Mouse (Mus musculus) E14TG2a.4 (cell line): ENCODE results near the gene Cer1.
A peak's percentile ranks its signal among the peaks of the same experiment; 100 is the strongest.

Experiments
- H3K27me3 ChIP-seq: 2 replicates; pipeline ENCODE4 v1.6.1; 2014; ENCODE audit warnings: low read length, control low read depth; ENCODE audit not compliant: insufficient read depth
- H3K36me3 ChIP-seq: 2 replicates; pipeline ENCODE4 v1.6.1; 2014; ENCODE audit warnings: low read length, control low read depth; ENCODE audit not compliant: insufficient read depth
- H3K4me1 ChIP-seq: replicated peaks from 2 replicates; pipeline ENCODE4 v1.6.1; 2014; ENCODE audit warnings: low read depth, low read length, control low read depth
- H3K4me3 ChIP-seq: replicated peaks from 2 replicates; pipeline ENCODE4 v1.5.1; 2014; ENCODE audit warnings: mild to moderate bottlenecking, low read length
- H3K9me3 ChIP-seq: 2 replicates; pipeline ENCODE4 v1.6.1; 2014; ENCODE audit warnings: low read length, control low read depth
- CTCF ChIP-seq: conservative IDR thresholded peaks from 2 replicates; pipeline ENCODE4 v1.5.1; 2014; ENCODE audit warnings: low read length
- NANOG ChIP-seq: IDR thresholded peaks from 2 replicates; pipeline ENCODE4 v1.6.1; 2014; ENCODE audit warnings: borderline replicate concordance, low read length, mixed read lengths
- POU5F1 ChIP-seq: IDR thresholded peaks from 2 replicates; pipeline ENCODE4 v1.6.1; 2014; ENCODE audit warnings: low read length, borderline replicate concordance

The Cer1 gene

GRCm38 (mm10) chr4:82882500-82882899, 2.4 kb downstream of the Cer1 start:
- H3K27me3 ChIP-seq: 0 out of 2 replicates have a peak, but pooled peaks cover 4% of the 10 kb centered on the region
- no peaks in the 10 kb centered on the region for H3K36me3 ChIP-seq
- no peak overlapping the region for H3K4me3 ChIP-seq
- no peaks in the 10 kb centered on the region for H3K9me3 ChIP-seq
- H3K4me1 ChIP-seq: peaks cover 10% of the 10 kb centered on the region
- no peak for TF ChIP-seq NANOG
- TF ChIP-seq CTCF: peak; percentile 53

- Histone ChIP-seq H3K9me3 (no peaks in the 10 kb centered on the region), H3K27me3 (no peaks in the 10 kb centered on the region), H3K4me1 (peaks cover 10% of the 10 kb centered on the region), H3K36me3 (no peaks in the 10 kb centered on the region), H3K4me3 (no peak overlapping the region)
- no peak for TF ChIP-seq CTCF
- TF ChIP-seq NANOG: no peak
- no peak for TF ChIP-seq POU5F1
Measured at GRCm38 (mm10) chr4:82881366-82881765, 3.6 kb downstream of the Cer1 start.

- TF ChIP-seq NANOG (no peak), CTCF (no peak), POU5F1 (no peak)
- Histone ChIP-seq H3K9me3 (no peaks in the 10 kb centered on the region), H3K4me3 (no peak overlapping the region), H3K36me3 (no peaks in the 10 kb centered on the region), H3K4me1 (0 out of 2 replicates have a peak, but pooled peaks cover 5% of the 10 kb centered on the region), H3K27me3 (no peaks in the 10 kb centered on the region)
Measured at GRCm38 (mm10) chr4:82880243-82880642, 4.7 kb downstream of the Cer1 start.

GRCm38 (mm10) chr4:82879152-82879551, 5.8 kb downstream of the Cer1 start:
- no peaks in the 10 kb centered on the region for H3K9me3 ChIP-seq
- H3K27me3 ChIP-seq: no peaks in the 10 kb centered on the region
- no peak for TF ChIP-seq CTCF
- TF ChIP-seq POU5F1: no peak
- no peak for TF ChIP-seq NANOG
- H3K4me1 ChIP-seq: no peaks in the 10 kb centered on the region
- H3K4me3 ChIP-seq: no peak overlapping the region
- H3K36me3 ChIP-seq: no peaks in the 10 kb centered on the region

GRCm38 (mm10) chr4:82876656-82877055, 8.3 kb downstream of the Cer1 start:
- no peaks in the 10 kb centered on the region for H3K9me3 ChIP-seq

GRCm38 (mm10) chr4:82875532-82875931, 9.4 kb downstream of the Cer1 start:
- Histone ChIP-seq H3K9me3 (peaks cover 8% of the 10 kb centered on the region), H3K36me3 (no peaks in the 10 kb centered on the region), H3K4me3 (no peak overlapping the region), H3K27me3 (no peaks in the 10 kb centered on the region), H3K4me1 (peaks cover 4% of the 10 kb centered on the region; the same call in 1 of the 2 replicates)
- TF ChIP-seq NANOG (no peak), POU5F1 (no peak), CTCF (no peak)

More at GRCm38 (mm10) chr4:82876656-82877055, 8.3 kb downstream of the Cer1 start:
- TF ChIP-seq CTCF (no peak), POU5F1 (no peak), NANOG (no peak)
- H3K27me3 ChIP-seq: no peaks in the 10 kb centered on the region
- no peaks in the 10 kb centered on the region for H3K36me3 ChIP-seq
- H3K4me3 ChIP-seq: no peak overlapping the region
- peaks cover 4% of the 10 kb centered on the region; the same call in 1 of the 2 replicates for H3K4me1 ChIP-seq

- TF ChIP-seq POU5F1: no peak
- no peak for TF ChIP-seq NANOG
- TF ChIP-seq CTCF: no peak
- Histone ChIP-seq H3K27me3 (no peaks in the 10 kb centered on the region), H3K36me3 (no peaks in the 10 kb centered on the region), H3K4me1 (peaks cover 4% of the 10 kb centered on the region; the same call in 1 of the 2 replicates), H3K9me3 (peaks cover 14% of the 10 kb centered on the region), H3K4me3 (no peak overlapping the region)
Measured at GRCm38 (mm10) chr4:82874791-82875190, 10.2 kb downstream of the Cer1 start.

GRCm38 (mm10) chr4:82872548-82872947, 12.4 kb downstream of the Cer1 start:
- Histone ChIP-seq H3K36me3 (no peaks in the 10 kb centered on the region), H3K9me3 (peaks cover 18% of the 10 kb centered on the region), H3K4me1 (peaks cover 4% of the 10 kb centered on the region; the same call in 1 of the 2 replicates), H3K4me3 (no peak overlapping the region), H3K27me3 (no peaks in the 10 kb centered on the region)
- TF ChIP-seq POU5F1 (no peak), CTCF (no peak), NANOG (no peak)

- Histone ChIP-seq H3K4me3 (no peak overlapping the region), H3K4me1 (peaks cover 4% of the 10 kb centered on the region; the same call in 1 of the 2 replicates), H3K27me3 (no peaks in the 10 kb centered on the region), H3K9me3 (peaks cover 18% of the 10 kb centered on the region), H3K36me3 (no peaks in the 10 kb centered on the region)
- TF ChIP-seq CTCF: no peak
- TF ChIP-seq POU5F1: no peak
- TF ChIP-seq NANOG: no peak
Measured at GRCm38 (mm10) chr4:82872121-82872520, 12.8 kb downstream of the Cer1 start.
